Mouse (Mus musculus): ENCODE measurements around the gene Lrpprc. TPM values are rescaled to one million over a fixed set of nuclear protein-coding genes. Genes with fewer than 3 reads are reported as not detected.

The Lrpprc gene
- total and polyA plus RNA-seq, 3 experiments = 32.0 to 148 (median 125) TPM

GRCm38 (mm10) chr17:84657782-84658181 lies 132.8 kb downstream of the Lrpprc start:
- no peak overlapping the region for H3K27ac ChIP-seq
- H3K36me3 ChIP-seq (ENCODE audit: control insufficient read depth, insufficient read depth, low read length) = no peaks in the 10 kb centered on the region
- no peak for DNase-seq
- no peaks in the 10 kb centered on the region for H3K27me3 ChIP-seq (ENCODE audit: control insufficient read depth, insufficient read depth, low read length)
- H3K79me2 ChIP-seq (replicated peaks; ENCODE audit: control insufficient read depth, insufficient read depth, low read length) = no peaks in the 10 kb centered on the region
- no peak overlapping the region for H3K4me3 ChIP-seq
- WGBS = 67% methylated on average over 7 of the region's 7 CpGs
- intact Hi-C loops (cut with DNase I) = no loop called here
- H3K9ac ChIP-seq (ENCODE audit: low read depth, low read length) = no peak overlapping the region
- no peaks in the 10 kb centered on the region for H3K4me1 ChIP-seq (ENCODE audit: control insufficient read depth, insufficient read depth, low read length)
- TF ChIP-seq POLR2A (IDR thresholded peaks at IDR 0.05; ENCODE audit: insufficient read depth, low read depth, low read length) = no peak
- TF ChIP-seq CTCF (IDR thresholded peaks at IDR 0.05) = no peak
- TF ChIP-seq EP300 (IDR thresholded peaks at IDR 0.05; ENCODE audit: insufficient read depth, low read depth, low read length) = no peak

GRCm38 (mm10) chr17:84657422-84657732 lies 133.2 kb downstream of the Lrpprc start:
- WGBS = 64% methylated on average over 3 of the region's 3 CpGs
- no peak overlapping the region for H3K9ac ChIP-seq (ENCODE audit: low read depth, low read length)
- no peak for DNase-seq
- intact Hi-C loops (cut with DNase I) = no loop called here
- no peak overlapping the region for H3K4me3 ChIP-seq
- no peaks in the 10 kb centered on the region for H3K36me3 ChIP-seq (ENCODE audit: control insufficient read depth, insufficient read depth, low read length)
- H3K4me1 ChIP-seq (ENCODE audit: control insufficient read depth, insufficient read depth, low read length) = no peaks in the 10 kb centered on the region
- no peaks in the 10 kb centered on the region for H3K27me3 ChIP-seq (ENCODE audit: control insufficient read depth, insufficient read depth, low read length)
- no peak overlapping the region for H3K27ac ChIP-seq
- TF ChIP-seq CTCF (IDR thresholded peaks at IDR 0.05) (no peak), EP300 (IDR thresholded peaks at IDR 0.05; ENCODE audit: insufficient read depth, low read depth, low read length) (no peak), POLR2A (IDR thresholded peaks at IDR 0.05; ENCODE audit: insufficient read depth, low read depth, low read length) (no peak)
- H3K79me2 ChIP-seq (replicated peaks; ENCODE audit: control insufficient read depth, insufficient read depth, low read length) = no peaks in the 10 kb centered on the region

GRCm38 (mm10) chr17:84656653-84657421 lies 133.8 kb downstream of the Lrpprc start:
- TF ChIP-seq CTCF (IDR thresholded peaks at IDR 0.05) (no peak), EP300 (IDR thresholded peaks at IDR 0.05; ENCODE audit: insufficient read depth, low read depth, low read length) (no peak), POLR2A (IDR thresholded peaks at IDR 0.05; ENCODE audit: insufficient read depth, low read depth, low read length) (no peak)
- H3K4me3 ChIP-seq = no peak overlapping the region
- H3K36me3 ChIP-seq (ENCODE audit: control insufficient read depth, insufficient read depth, low read length) = no peaks in the 10 kb centered on the region
- no peak overlapping the region for H3K9ac ChIP-seq (ENCODE audit: low read depth, low read length)
- H3K4me1 ChIP-seq (ENCODE audit: control insufficient read depth, insufficient read depth, low read length) = no peaks in the 10 kb centered on the region
- intact Hi-C loops (cut with DNase I) = no loop called here
- DNase-seq = no peak
- WGBS = 76% methylated on average over 19 of the region's 19 CpGs
- H3K27ac ChIP-seq = no peak overlapping the region
- H3K79me2 ChIP-seq (replicated peaks; ENCODE audit: control insufficient read depth, insufficient read depth, low read length) = no peaks in the 10 kb centered on the region
- H3K27me3 ChIP-seq (ENCODE audit: control insufficient read depth, insufficient read depth, low read length) = no peaks in the 10 kb centered on the region

- intact Hi-C loops (cut with DNase I) = no loop called here
- Histone ChIP-seq H3K27me3 (ENCODE audit: control insufficient read depth, insufficient read depth, low read length) (no peaks in the 10 kb centered on the region), H3K27ac (no peak overlapping the region), H3K4me3 (no peak overlapping the region), H3K9ac (ENCODE audit: low read depth, low read length) (no peak overlapping the region), H3K36me3 (ENCODE audit: control insufficient read depth, insufficient read depth, low read length) (no peaks in the 10 kb centered on the region), H3K4me1 (ENCODE audit: control insufficient read depth, insufficient read depth, low read length) (no peaks in the 10 kb centered on the region), H3K79me2 (replicated peaks; ENCODE audit: control insufficient read depth, insufficient read depth, low read length) (no peaks in the 10 kb centered on the region)
- whole genome bisulfite sequencing = 67% methylated on average over 5 of the region's 5 CpGs
- TF ChIP-seq EP300 (IDR thresholded peaks at IDR 0.05; ENCODE audit: insufficient read depth, low read depth, low read length) (no peak), CTCF (IDR thresholded peaks at IDR 0.05) (no peak), POLR2A (IDR thresholded peaks at IDR 0.05; ENCODE audit: insufficient read depth, low read depth, low read length) (no peak)
- no peak for DNase-seq
Observed at GRCm38 (mm10) chr17:84656205-84656604, 134.4 kb downstream of the Lrpprc start.

Other genes starting within 250 kb of the Lrpprc start
- 1 to 10 TPM; 2.7 to 3.5 TPM for gene Dync2li1, start 164.3 kb downstream of the Lrpprc start, total RNA-seq (2021)
- 2.9 and 3.2 TPM in 2 replicates for gene Dync2li1, start 164.3 kb downstream of the Lrpprc start, polyA plus RNA-seq (2012; rRNA removed)
- gene Abcg8, start 114.5 kb downstream of the Lrpprc start, total RNA-seq (2021) = not detected
- gene Abcg8, start 114.5 kb downstream of the Lrpprc start, polyA plus RNA-seq (2012; rRNA removed) = 0.06 TPM in 1 of 2 replicates, not detected in the other
- gene Abcg5, start 107.8 kb downstream of the Lrpprc start, total RNA-seq (2021) = not detected
- gene Abcg5, start 107.8 kb downstream of the Lrpprc start, polyA plus RNA-seq (2012; rRNA removed) = 0.09 TPM in 1 of 2 replicates, not detected in the other
- 100 to 1,000 TPM; 119 to 137 TPM for gene Ppm1b, start 166.0 kb upstream of the Lrpprc start, total RNA-seq (2021)
- gene Ppm1b, start 166.0 kb upstream of the Lrpprc start, polyA plus RNA-seq (2012; rRNA removed) = 39.0 and 84.7 TPM in 2 replicates
- gene Slc3a1, start 237.6 kb upstream of the Lrpprc start, total RNA-seq (2021) = under 1 TPM; 0.16 to 0.23 TPM
- gene Slc3a1, start 237.6 kb upstream of the Lrpprc start, polyA plus RNA-seq (2012; rRNA removed) = 0.16 TPM in 1 of 2 replicates, not detected in the other

Measured in heart, adult 2 months (tissue).